Mouse (Mus musculus): ENCODE results near the gene Tgm4. TPM values are rescaled to one million over a fixed set of nuclear protein-coding genes. Genes with fewer than 3 reads are reported as not detected.

The Tgm4 gene
- total RNA-seq, 2 experiments from 2014 or later = 2.9 to 3.7 TPM

- peak overlapping the region; percentile 95 for H3K4me3 ChIP-seq
- no peak for TF ChIP-seq CTCF (conservative IDR thresholded peaks at IDR 0.05)
- H3K27ac ChIP-seq = 0 out of 2 replicates have a peak overlapping the region, but pooled peaks have one; percentile 94
- DNase-seq (ENCODE audit: low spot score in 2 of 2) = no peak
Observed at GRCm38 (mm10) chr9:123113931-123114330, 79.4 kb downstream of the Tgm4 start.

DNA sequence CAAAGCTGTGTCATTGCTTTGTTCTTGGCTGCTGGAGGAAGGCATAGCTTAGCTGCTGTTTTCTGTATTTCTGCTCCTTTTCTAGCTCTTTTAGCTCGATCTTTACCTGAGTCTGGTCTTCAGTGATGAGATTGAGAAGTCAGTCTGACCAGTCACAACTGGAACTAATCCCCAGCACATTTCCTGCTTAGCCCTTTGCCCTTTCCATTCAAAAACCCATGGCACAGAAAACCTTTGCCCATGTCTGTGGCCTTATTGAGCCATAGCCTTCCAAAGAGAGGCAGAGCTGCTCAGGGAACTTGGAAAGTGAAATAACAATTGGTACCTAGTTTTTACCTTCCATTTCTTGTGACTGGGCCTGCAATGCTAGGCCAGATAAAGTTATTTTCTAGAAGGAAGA is 81.0 kb downstream of the Tgm4 start:
- H3K27ac ChIP-seq = no peak overlapping the region
- no peak for DNase-seq (ENCODE audit: low spot score in 2 of 2)
- TF ChIP-seq CTCF (conservative IDR thresholded peaks at IDR 0.05) = no peak
- H3K4me3 ChIP-seq = no peak overlapping the region

Other genes with a start within 250 kb of the Tgm4 start
- 10 to 100 TPM; 20.5 to 22.1 TPM for gene Tcaim, start 229.2 kb upstream of the Tgm4 start, total RNA-seq (2021)
- gene Gm35549, start 190.7 kb upstream of the Tgm4 start, total RNA-seq (2021) = not detected
- gene Zfp445, start 168.7 kb upstream of the Tgm4 start, total RNA-seq (2021) = 100 to 1,000 TPM; 170 to 186 TPM
- 1 to 10 TPM; 5.2 TPM for gene Zkscan7, start 149.0 kb upstream of the Tgm4 start, total RNA-seq (2021)
- gene Zfp105, start 111.7 kb upstream of the Tgm4 start, total RNA-seq (2021) = 1 to 10 TPM; 7.5 to 8.3 TPM
- gene 1110059G10Rik, start 83.7 kb upstream of the Tgm4 start, total RNA-seq (2021) = 10 to 100 TPM; 21.2 to 23.6 TPM
- gene Kif15, start 83.7 kb upstream of the Tgm4 start, total RNA-seq (2021) = 1 to 10 TPM in 1 of 2 experiments, under 1 TPM in 1; 0.79 to 1.6 TPM
- 10 to 100 TPM; 24.1 to 25.1 TPM for gene Tmem42, start 13.4 kb upstream of the Tgm4 start, total RNA-seq (2021)
- 10 to 100 TPM; 57.5 to 61.9 TPM for gene Zdhhc3, start 78.5 kb downstream of the Tgm4 start, total RNA-seq (2021)
- gene Exosc7, start 78.5 kb downstream of the Tgm4 start, total RNA-seq (2021) = 10 to 100 TPM; 40.1 to 40.9 TPM
- 1 to 10 TPM; 2.2 to 4.3 TPM for gene Clec3b, start 116.2 kb downstream of the Tgm4 start, total RNA-seq (2021)
- gene Cdcp1, start 181.3 kb downstream of the Tgm4 start, total RNA-seq (2021) = under 1 TPM in 1 of 2 experiments, not detected in 1; 0.08 TPM
- 10 to 100 TPM; 35.2 to 37.9 TPM for gene Tmem158, start 226.0 kb downstream of the Tgm4 start, total RNA-seq (2021)

Data from layer of hippocampus, adult 2 months (tissue).